Mouse (Mus musculus) lung, embryonic 16.5 days (tissue): ENCODE measurements at regions not wholly inside any gene's neighbourhood (a gene's known extent, or its start where the extent isn't known, plus 50 kb on each side); places are given as distances from the start of the nearest gene placed in this dataset.

Experiments
- ATAC-seq: fragments of 200-750 bp; cut with Nextera tagmentation; 2 replicates; pipeline ENCODE4 v1.8.0; 2017; ENCODE audit warnings: low read depth, mild to moderate bottlenecking, moderate library complexity
- H3K27ac ChIP-seq: fragments of 300-500 bp; sonication (generic); 2 replicates; pipeline ENCODE4 v1.5.1; 2014; ENCODE audit warnings: mild to moderate bottlenecking, control low read depth, low read length
- H3K27me3 ChIP-seq: fragments of 300-500 bp; sonication (generic); 2 replicates; pipeline ENCODE4 v1.6.1; 2014; ENCODE audit warnings: low read depth, low read length, mixed read lengths; ENCODE audit not compliant: control insufficient read depth, insufficient read depth
- H3K36me3 ChIP-seq: fragments of 300-500 bp; sonication (generic); 2 replicates; pipeline ENCODE4 v1.6.1; 2014; ENCODE audit warnings: low read length; ENCODE audit not compliant: control insufficient read depth, insufficient read depth
- H3K4me1 ChIP-seq: fragments of 300-500 bp; sonication (generic); replicated peaks from 2 replicates; pipeline ENCODE4 v1.6.1; 2014; ENCODE audit warnings: low read length, mixed read lengths; ENCODE audit not compliant: control insufficient read depth, insufficient read depth
- H3K4me2 ChIP-seq: fragments of 300-500 bp; sonication (generic); 2 replicates; pipeline ENCODE4 v1.6.1; 2014; ENCODE audit warnings: low read depth, low read length, control low read depth
- H3K4me3 ChIP-seq: fragments of 300-500 bp; sonication (generic); 2 replicates; pipeline ENCODE4 v1.5.1; 2014; ENCODE audit warnings: mild to moderate bottlenecking, low read length, control low read depth
- H3K9ac ChIP-seq: fragments of 300-500 bp; sonication (generic); 2 replicates; pipeline ENCODE4 v1.6.1; 2014; ENCODE audit warnings: low read length, control low read depth
- H3K9me3 ChIP-seq: fragments of 300-500 bp; sonication (generic); 2 replicates; pipeline ENCODE4 v1.6.1; 2016; ENCODE audit warnings: low read length; ENCODE audit not compliant: control insufficient read depth

DNA sequence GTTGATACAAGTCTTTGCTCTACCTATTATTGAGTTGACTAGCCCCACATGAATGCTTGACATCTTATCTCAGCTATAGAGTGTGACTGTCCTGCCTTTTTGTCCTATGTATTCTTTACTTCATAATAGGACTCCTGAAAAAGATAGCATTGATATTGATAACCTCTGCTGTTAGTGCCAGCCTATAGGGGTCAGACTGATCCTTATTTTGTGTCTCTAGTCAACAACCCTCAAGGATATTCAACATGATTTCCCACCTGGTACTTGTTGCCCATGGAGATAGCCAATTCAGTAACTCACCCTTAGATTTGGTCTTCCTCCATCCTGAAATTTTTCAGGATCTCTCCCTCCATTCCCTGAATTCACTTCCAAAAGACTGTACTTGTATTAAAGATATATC, 52.6 kb upstream of the Ift57 start:
- no peak overlapping the region for H3K4me2 ChIP-seq
- H3K36me3 ChIP-seq, result no peaks in the 10 kb centered on the region
- H3K27me3 ChIP-seq, result no peaks in the 10 kb centered on the region
- no peak overlapping the region for H3K27ac ChIP-seq
- no peak for ATAC-seq
- H3K4me1 ChIP-seq, result no peaks in the 10 kb centered on the region
- no peak overlapping the region for H3K9ac ChIP-seq
- H3K4me3 ChIP-seq, result no peak overlapping the region
- no peaks in the 10 kb centered on the region for H3K9me3 ChIP-seq
